Mouse (Mus musculus) layer of hippocampus, adult 2 months (tissue): ENCODE data around the gene Ccdc85b. TPM values are rescaled to one million over a fixed set of nuclear protein-coding genes. Genes with fewer than 3 reads are reported as not detected.
A peak's percentile ranks its signal among the peaks of the same experiment; 100 is the strongest.

ENCODE experiments used
- DNase-seq, 2 experiments: peaks; one replicate each; pipeline ENCODE4 v3.0.0; 2022; ENCODE audit warnings: low spot score in 2 of 2
- H3K27ac ChIP-seq: fragments of 200-600 bp; 2 replicates; pipeline ENCODE4 v1.8.1; 2022
- H3K4me3 ChIP-seq: fragments of 200-600 bp; 2 replicates; pipeline ENCODE4 v1.8.1; 2022; ENCODE audit warnings: mild to moderate bottlenecking
- CTCF ChIP-seq: fragments of 200-600 bp; conservative IDR thresholded peaks from 2 replicates; pipeline ENCODE4 v1.8.1; 2022; ENCODE audit warnings: antibody characterized with exemption, mild to moderate bottlenecking, moderate library complexity
- total RNA-seq, 2 experiments: library from RNA; stranded (reverse); gene quantifications; 2 replicates each; pipeline ENCODE4 v1.2.3; 2021

Ccdc85b gene
- total RNA-seq, 2 experiments from 2014 or later, result 31.5 to 33.9 TPM

GRCm38 (mm10) chr19:5460465-5460911 lies 2.8 kb upstream of the Ccdc85b start, which contains the start of gene Fibp:
Gene Fibp (plus strand): TSS chr19:5460615.
- no peak for TF ChIP-seq CTCF
- Histone ChIP-seq H3K27ac (peak within 1 kb of the TSS; percentile 100), H3K4me3 (peak within 1 kb of the TSS; percentile 77)
- peak; percentile 81 to 91 for DNase-seq

- Histone ChIP-seq H3K27ac (peak overlapping the region; percentile 100), H3K4me3 (peak overlapping the region; percentile 77)
- no peak for TF ChIP-seq CTCF
- DNase-seq, result no peak
Measured at GRCm38 (mm10) chr19:5459896-5460295, 2.2 kb upstream of the Ccdc85b start.

- Histone ChIP-seq H3K4me3 (no peak overlapping the region), H3K27ac (peak overlapping the region; percentile 100)
- TF ChIP-seq CTCF, result peak; percentile 9; the same call in 1 of the 2 replicates
- peak; percentile 62 to 78 for DNase-seq
Measured at GRCm38 (mm10) chr19:5459019-5459418, 1.3 kb upstream of the Ccdc85b start.

- peak; percentile 43 for TF ChIP-seq CTCF
Measured at GRCm38 (mm10) chr19:5456922-5457745, 560 bp downstream of the Ccdc85b start.

GRCm38 (mm10) chr19:5456241-5456921 lies 1.3 kb downstream of the Ccdc85b start:
- TF ChIP-seq CTCF, result no peak
- peak overlapping the region; percentile 81 for H3K4me3 ChIP-seq
- DNase-seq, result no peak
- peak overlapping the region; percentile 100 for H3K27ac ChIP-seq

More at GRCm38 (mm10) chr19:5456922-5457745, 560 bp downstream of the Ccdc85b start:
- Histone ChIP-seq H3K4me3 (peak overlapping the region; percentile 81), H3K27ac (peak overlapping the region; percentile 100)
- peak; percentile 96 for DNase-seq

- no peak for TF ChIP-seq CTCF
- Histone ChIP-seq H3K27ac (peak overlapping the region; percentile 100), H3K4me3 (peak overlapping the region; percentile 81)
- DNase-seq, result no peak
Measured at GRCm38 (mm10) chr19:5455568-5455967, 2.1 kb downstream of the Ccdc85b start.

GRCm38 (mm10) chr19:5455037-5455436 lies 2.7 kb downstream of the Ccdc85b start:
- H3K4me3 ChIP-seq, result peak overlapping the region; percentile 81
- no peak for TF ChIP-seq CTCF

GRCm38 (mm10) chr19:5451766-5452165 lies 5.9 kb downstream of the Ccdc85b start:
- Histone ChIP-seq H3K4me3 (no peak overlapping the region), H3K27ac (no peak overlapping the region)
- no peak for TF ChIP-seq CTCF
- no peak for DNase-seq

More at GRCm38 (mm10) chr19:5455037-5455436, 2.7 kb downstream of the Ccdc85b start:
- peak overlapping the region; percentile 100 for H3K27ac ChIP-seq
- DNase-seq, result no peak

GRCm38 (mm10) chr19:5449673-5450072 lies 8.0 kb downstream of the Ccdc85b start:
- no peak overlapping the region for H3K27ac ChIP-seq
- no peak for TF ChIP-seq CTCF
- no peak overlapping the region for H3K4me3 ChIP-seq
- DNase-seq, result no peak

GRCm38 (mm10) chr19:5448354-5449150 lies 9.1 kb downstream of the Ccdc85b start:
- no peak for TF ChIP-seq CTCF
- H3K4me3 ChIP-seq, result peak overlapping the region; percentile 59
- DNase-seq, result no peak
- no peak overlapping the region for H3K27ac ChIP-seq

- TF ChIP-seq CTCF, result no peak
- DNase-seq, result peak; percentile 57 to 69
- Histone ChIP-seq H3K27ac (no peak within 1 kb of the TSS), H3K4me3 (peak within 1 kb of the TSS; percentile 59)
Measured at GRCm38 (mm10) chr19:5447515-5448353, 10.0 kb downstream of the Ccdc85b start, which contains the start of gene Fosl1. Gene Fosl1 (plus strand): TSS chr19:5447547.
